Mouse (Mus musculus) CD4-positive helper T cell, adult 2 months (primary cell): ENCODE measurements around the gene Ankrd6.

Experiments
- DNase-seq: peaks from one replicate; pipeline ENCODE4 v3.0.0-alpha.2; 2012; ENCODE audit warnings: low read depth, missing footprints, low spot score

Gene Ankrd6

DNA sequence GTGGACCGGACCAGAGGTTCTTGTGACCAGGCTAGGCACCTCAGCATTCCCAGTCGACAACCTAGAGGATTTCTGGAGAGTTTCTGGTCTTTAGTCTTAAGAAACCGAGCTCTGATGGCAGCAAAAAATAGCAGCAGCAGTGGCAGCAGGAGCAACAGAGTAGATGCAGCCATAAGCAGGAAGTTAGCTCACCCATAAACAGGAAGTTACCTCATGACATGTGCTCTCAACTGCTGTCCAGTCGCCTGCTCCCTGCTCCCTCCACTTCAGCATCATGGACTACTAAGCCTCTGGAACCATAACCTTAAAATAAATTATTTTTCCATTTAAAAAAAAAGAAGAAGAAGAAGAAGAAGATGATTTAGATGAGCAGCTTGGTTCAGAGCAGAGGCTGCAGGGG is 161.6 kb downstream of the Ankrd6 start:
- DNase-seq, result no peak

DNA sequence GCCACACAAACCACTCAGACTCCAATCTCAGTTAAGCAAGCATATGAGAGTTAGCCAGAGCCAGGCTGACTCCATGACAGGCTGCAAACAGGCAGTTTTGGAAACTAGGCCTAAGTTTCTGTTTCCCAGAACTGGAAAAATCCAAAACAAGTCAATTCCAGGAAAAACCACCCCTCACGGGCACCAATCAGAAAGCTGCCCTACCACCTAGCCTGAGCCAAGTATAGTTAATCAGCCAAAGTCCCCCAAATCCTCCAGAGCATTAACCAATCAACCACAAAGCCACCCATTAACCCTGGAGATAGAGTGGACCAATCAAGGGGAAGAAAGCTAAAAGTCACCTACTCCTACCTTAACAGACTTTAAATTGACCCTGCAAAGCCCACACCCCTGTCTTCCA is 163.5 kb downstream of the Ankrd6 start:
- no peak for DNase-seq

DNA sequence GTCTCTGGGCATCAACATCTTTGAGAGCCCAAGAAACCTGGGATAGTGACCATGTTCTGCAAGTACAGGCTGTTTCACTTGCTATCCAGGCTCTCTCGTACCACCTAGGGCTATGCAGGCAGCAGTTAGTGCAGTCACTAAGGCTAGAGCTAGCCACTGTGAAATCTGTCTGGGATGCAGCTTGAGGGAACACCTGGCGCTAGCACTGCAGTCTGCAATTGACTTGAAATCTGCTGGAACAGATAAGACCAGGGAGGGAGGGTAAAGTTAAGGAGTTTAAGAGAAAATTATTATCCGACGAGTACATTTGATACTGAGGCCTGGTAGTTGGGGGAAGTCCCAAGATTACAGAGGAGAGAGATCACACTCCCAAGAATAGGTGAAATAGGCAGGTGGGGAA is 170.6 kb downstream of the Ankrd6 start:
- no peak for DNase-seq

DNA sequence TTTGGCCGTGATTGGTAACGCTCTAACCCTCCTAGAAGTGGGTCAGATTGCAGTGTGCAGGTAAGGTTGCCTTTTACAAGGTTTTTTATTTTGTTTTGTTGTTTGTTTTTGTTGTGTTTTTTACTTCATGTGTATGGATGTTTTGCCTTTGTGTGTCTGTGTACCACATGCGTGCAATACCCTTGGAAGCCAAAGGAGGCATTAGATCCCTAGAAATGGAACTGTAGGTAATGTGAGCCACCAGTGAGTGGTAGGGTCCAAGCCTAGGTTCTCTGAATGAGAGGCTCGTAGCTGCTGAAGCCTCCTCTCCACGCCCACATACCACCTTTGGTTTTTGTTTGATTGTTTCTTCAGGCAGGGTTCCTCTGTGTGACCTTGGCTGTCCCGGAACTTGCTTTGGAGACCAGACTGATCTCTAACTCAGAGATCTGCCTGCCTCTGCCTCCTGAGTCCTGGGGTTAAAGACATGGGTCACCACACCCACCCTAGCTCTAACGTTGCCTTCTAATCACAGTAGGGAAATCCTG is 180.3 kb downstream of the Ankrd6 start:
- DNase-seq, result no peak

DNA sequence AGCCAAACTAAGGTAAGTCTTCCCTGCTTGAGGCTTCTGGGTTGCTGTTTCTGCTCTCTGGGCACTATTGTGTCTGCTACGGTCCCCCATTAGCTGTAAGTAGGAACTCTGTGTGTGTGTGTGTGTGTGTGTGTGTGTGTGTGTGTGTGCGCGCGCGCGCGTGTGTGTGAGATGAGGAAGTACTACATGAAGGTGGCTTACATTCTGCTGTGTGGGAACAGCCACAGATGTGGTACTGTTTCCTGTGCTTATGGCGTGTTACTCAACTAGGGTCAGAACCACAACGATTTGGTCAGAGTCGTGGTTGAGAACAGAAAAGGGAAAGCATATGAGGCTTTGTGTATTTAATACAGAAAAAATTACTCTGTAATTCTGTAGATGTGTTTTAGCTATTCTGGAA is 182.6 kb downstream of the Ankrd6 start:
- peak; percentile 78 for DNase-seq

DNA sequence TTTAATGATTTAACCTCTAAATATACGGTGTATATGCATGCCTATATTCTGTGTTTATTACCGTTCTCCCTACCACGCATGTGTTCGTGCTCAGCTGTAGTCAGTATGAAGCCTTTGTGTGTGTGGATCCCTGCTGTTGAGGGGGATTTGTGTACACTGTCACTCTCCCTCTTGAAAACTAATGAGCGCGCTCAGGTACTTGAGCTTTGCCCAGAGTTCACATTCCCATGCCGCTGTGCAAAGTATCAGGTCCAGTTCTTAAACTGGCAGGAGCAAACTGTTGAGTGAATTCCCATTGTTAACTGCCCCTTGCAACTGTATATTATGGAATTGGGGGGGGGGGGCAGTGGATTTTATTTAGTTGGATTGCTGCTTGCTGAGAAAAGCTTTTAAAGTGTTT is 183.2 kb downstream of the Ankrd6 start:
- no peak for DNase-seq

DNA sequence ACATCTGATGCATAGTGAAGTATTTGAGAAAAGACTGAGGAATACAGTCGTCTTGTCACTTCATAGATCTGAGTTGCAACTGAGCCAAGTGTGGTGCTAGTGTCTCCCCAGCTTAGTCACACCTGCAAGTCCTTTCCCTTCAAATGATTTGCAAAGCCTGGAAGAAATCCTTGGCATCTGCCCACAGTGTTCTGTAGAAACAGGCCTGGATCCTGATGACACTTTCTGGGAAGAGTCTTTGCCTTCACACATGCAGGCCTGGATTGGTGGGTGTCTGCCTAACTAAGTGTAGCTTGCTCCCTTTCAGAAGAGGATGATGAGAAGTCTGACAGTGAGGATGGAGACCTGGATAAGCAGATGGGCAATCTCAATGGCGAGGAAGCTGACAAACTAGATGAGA is 193.2 kb downstream of the Ankrd6 start:
- DNase-seq, result no peak
